Mouse (Mus musculus) B cell, adult (primary cell): ENCODE results near the gene Tent5a. TPM values are rescaled to one million over a fixed set of nuclear protein-coding genes. Genes with fewer than 3 reads are reported as not detected.

Source experiments
- total RNA-seq: library from RNA; stranded (reverse); gene quantifications from 4 replicates; pipeline ENCODE4 v1.2.4, GENCODE M21; 2023; ENCODE audit not compliant: inconsistent age

Gene Tent5a
- 7.0 to 9.0 TPM (median 7.9 TPM) in 4 replicates for total RNA-seq

GRCm38 (mm10) chr9:85327242-85328211 is at the start of gene Tent5a:
TSS of gene Tent5a (minus strand) at chr9:85327348.

GRCm38 (mm10) chr9:85312473-85312872 is 14.7 kb downstream of the Tent5a start, which contains the start of gene Gm11114:
TSS of gene Gm11114 (plus strand) at chr9:85312773.

Other genes starting within 250 kb of the Tent5a start
- gene Gm11114, start 14.6 kb downstream of the Tent5a start, total RNA-seq, result not detected in 4 replicates